Mouse (Mus musculus): Measurements from ENCODE around the gene Dydc2. TPM values are rescaled to one million over a fixed set of nuclear protein-coding genes. Genes with fewer than 3 reads are reported as not detected.

Gene Dydc2
- polyA plus RNA-seq, 1 experiment = not detected

- 59% methylated on average over 5 of the region's 5 CpGs for WGBS
- Histone ChIP-seq H3K4me3 (replicated peaks; ENCODE audit: control insufficient read depth, low read depth, low read length) (no peak overlapping the region), H3K27ac (ENCODE audit: control insufficient read depth, insufficient read depth, low read depth, low read length, poor library complexity) (no peak overlapping the region), H3K4me1 (ENCODE audit: control insufficient read depth, insufficient read depth, low read length) (no peaks in the 10 kb centered on the region)
- TF ChIP-seq POLR2A (IDR thresholded peaks at IDR 0.05; ENCODE audit: borderline replicate concordance, control insufficient read depth, low read depth, low read length) (no peak), CTCF (IDR thresholded peaks at IDR 0.05; ENCODE audit: control insufficient read depth, insufficient read depth, low read length) (no peak)
Observed at GRCm38 (mm10) chr14:41014701-41015240, 54.2 kb downstream of the Dydc2 start.

- H3K27ac ChIP-seq (ENCODE audit: control insufficient read depth, insufficient read depth, low read depth, low read length, poor library complexity) = no peak within 1 kb of the TSS
- TF ChIP-seq CTCF (IDR thresholded peaks at IDR 0.05; ENCODE audit: control insufficient read depth, insufficient read depth, low read length) (no peak), POLR2A (IDR thresholded peaks at IDR 0.05; ENCODE audit: borderline replicate concordance, control insufficient read depth, low read depth, low read length) (peak; percentile 87)
Observed at GRCm38 (mm10) chr14:41013630-41014613, 55.1 kb downstream of the Dydc2 start, which contains the start of gene Fam213a. Fam213a (minus strand) TSS chr14:41013788.

DNA sequence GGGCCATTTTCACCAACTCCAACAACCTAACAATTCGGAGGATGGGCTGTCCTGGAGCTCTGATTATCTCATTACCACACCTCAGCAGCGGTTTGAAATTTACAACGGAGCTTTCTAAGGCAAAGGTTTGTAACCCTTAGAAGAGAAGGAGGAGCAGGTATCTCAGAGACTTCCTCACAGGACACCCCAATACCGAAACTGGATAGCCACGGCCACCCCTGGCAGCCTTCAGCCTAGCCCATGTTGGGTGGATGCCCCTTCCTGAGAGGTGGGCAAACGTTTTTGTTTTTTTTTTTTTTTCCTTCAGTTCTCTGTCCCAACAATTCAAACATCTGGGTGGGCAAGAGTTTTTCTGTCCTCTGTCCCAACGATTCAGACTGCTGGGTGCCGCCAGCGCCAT, 55.9 kb downstream of the Dydc2 start:
- TF ChIP-seq POLR2A (IDR thresholded peaks at IDR 0.05; ENCODE audit: borderline replicate concordance, control insufficient read depth, low read depth, low read length) (no peak), CTCF (IDR thresholded peaks at IDR 0.05; ENCODE audit: control insufficient read depth, insufficient read depth, low read length) (no peak)
- peak overlapping the region; percentile 60 for H3K4me3 ChIP-seq (replicated peaks; ENCODE audit: control insufficient read depth, low read depth, low read length)
- WGBS = 4% methylated on average over 9 of the region's 9 CpGs
- H3K4me1 ChIP-seq (ENCODE audit: control insufficient read depth, insufficient read depth, low read length) = no peaks in the 10 kb centered on the region
- H3K27ac ChIP-seq (ENCODE audit: control insufficient read depth, insufficient read depth, low read depth, low read length, poor library complexity) = no peak overlapping the region

More at GRCm38 (mm10) chr14:41013630-41014613, 55.1 kb downstream of the Dydc2 start, which contains the start of gene Fam213a:
- no peaks in the 10 kb centered on the region for H3K4me1 ChIP-seq (ENCODE audit: control insufficient read depth, insufficient read depth, low read length)
- peak within 1 kb of the TSS; percentile 60 for H3K4me3 ChIP-seq (replicated peaks; ENCODE audit: control insufficient read depth, low read depth, low read length)
- WGBS = 5% methylated on average over 32 of the region's 32 CpGs

DNA sequence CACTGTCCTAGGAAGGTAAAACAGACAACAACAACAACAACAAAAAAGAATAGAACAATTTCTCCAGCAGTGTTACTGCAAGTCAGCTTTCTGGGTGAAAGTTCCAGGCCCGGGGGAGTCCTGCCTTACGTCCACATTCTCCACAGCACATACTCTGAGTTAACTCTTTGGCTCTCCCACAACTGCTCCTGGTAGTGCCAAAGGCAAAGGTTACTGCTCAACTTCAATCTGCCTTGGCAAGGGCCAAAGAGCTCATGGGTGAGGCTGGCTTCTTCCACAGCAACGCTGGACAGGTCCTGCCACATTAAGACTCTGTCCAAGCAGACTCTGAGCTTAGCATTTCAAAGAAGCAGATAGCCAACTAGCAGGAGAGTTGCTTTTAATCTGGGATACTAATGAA, 57.1 kb downstream of the Dydc2 start:
- WGBS = 89% methylated on average over 3 of the region's 3 CpGs
- no peak overlapping the region for H3K4me3 ChIP-seq (replicated peaks; ENCODE audit: control insufficient read depth, low read depth, low read length)
- TF ChIP-seq POLR2A (IDR thresholded peaks at IDR 0.05; ENCODE audit: borderline replicate concordance, control insufficient read depth, low read depth, low read length) = no peak
- H3K27ac ChIP-seq (ENCODE audit: control insufficient read depth, insufficient read depth, low read depth, low read length, poor library complexity) = no peak overlapping the region
- no peaks in the 10 kb centered on the region; the same call in 1 of the 2 replicates for H3K4me1 ChIP-seq (ENCODE audit: control insufficient read depth, insufficient read depth, low read length)

- peak overlapping the region; percentile 2 for H3K4me3 ChIP-seq (replicated peaks; ENCODE audit: control insufficient read depth, low read depth, low read length)
- no peaks in the 10 kb centered on the region; the same call in 1 of the 2 replicates for H3K4me1 ChIP-seq (ENCODE audit: control insufficient read depth, insufficient read depth, low read length)
- peak overlapping the region; percentile 25 for H3K27ac ChIP-seq (ENCODE audit: control insufficient read depth, insufficient read depth, low read depth, low read length, poor library complexity)
- 65% methylated on average over 2 of the region's 2 CpGs for WGBS
- TF ChIP-seq CTCF (IDR thresholded peaks at IDR 0.05; ENCODE audit: control insufficient read depth, insufficient read depth, low read length) = no peak
- no peak for TF ChIP-seq POLR2A (IDR thresholded peaks at IDR 0.05; ENCODE audit: borderline replicate concordance, control insufficient read depth, low read depth, low read length)
Observed at GRCm38 (mm10) chr14:41008138-41008537, 60.9 kb downstream of the Dydc2 start.

GRCm38 (mm10) chr14:41007641-41008040, 61.4 kb downstream of the Dydc2 start:
- H3K4me3 ChIP-seq (replicated peaks; ENCODE audit: control insufficient read depth, low read depth, low read length) = no peak overlapping the region
- peak overlapping the region; percentile 67 for H3K27ac ChIP-seq (ENCODE audit: control insufficient read depth, insufficient read depth, low read depth, low read length, poor library complexity)
- WGBS = 57% methylated on average over 5 of the region's 5 CpGs
- TF ChIP-seq CTCF (IDR thresholded peaks at IDR 0.05; ENCODE audit: control insufficient read depth, insufficient read depth, low read length) = no peak
- H3K4me1 ChIP-seq (ENCODE audit: control insufficient read depth, insufficient read depth, low read length) = no peaks in the 10 kb centered on the region; the same call in 1 of the 2 replicates

DNA sequence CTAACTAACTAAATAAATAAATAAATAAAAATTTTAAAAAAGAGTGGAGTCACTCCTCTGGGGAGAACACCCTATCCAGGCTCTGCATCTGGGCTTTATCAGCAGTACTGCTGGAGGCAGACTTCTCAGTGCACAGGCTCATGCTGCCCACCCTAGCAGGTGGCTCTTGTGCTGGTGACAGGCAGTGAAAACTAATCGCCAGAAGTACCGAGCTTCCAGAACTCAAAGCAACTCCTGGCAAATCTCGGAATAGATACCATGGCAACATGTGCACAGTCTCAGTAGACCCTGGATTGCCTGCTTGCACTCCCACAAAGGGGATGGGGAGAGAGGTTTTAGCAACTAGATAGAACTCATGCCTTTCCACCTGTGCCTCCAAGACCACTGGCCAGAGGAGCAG, 62.1 kb downstream of the Dydc2 start:
- 55% methylated on average over 3 of the region's 3 CpGs for WGBS
- peak overlapping the region; percentile 46 for H3K4me3 ChIP-seq (replicated peaks; ENCODE audit: control insufficient read depth, low read depth, low read length)
- H3K27ac ChIP-seq (ENCODE audit: control insufficient read depth, insufficient read depth, low read depth, low read length, poor library complexity) = peak overlapping the region; percentile 67; the same call in 1 of the 2 replicates
- no peaks in the 10 kb centered on the region; the same call in 1 of the 2 replicates for H3K4me1 ChIP-seq (ENCODE audit: control insufficient read depth, insufficient read depth, low read length)
- TF ChIP-seq POLR2A (IDR thresholded peaks at IDR 0.05; ENCODE audit: borderline replicate concordance, control insufficient read depth, low read depth, low read length) = no peak

- 47% methylated on average over 10 of the region's 10 CpGs for WGBS
- no peaks in the 10 kb centered on the region; the same call in 1 of the 2 replicates for H3K4me1 ChIP-seq (ENCODE audit: control insufficient read depth, insufficient read depth, low read length)
- H3K27ac ChIP-seq (ENCODE audit: control insufficient read depth, insufficient read depth, low read depth, low read length, poor library complexity) = peak overlapping the region; percentile 37; the same call in 1 of the 2 replicates
- peak overlapping the region; percentile 48 for H3K4me3 ChIP-seq (replicated peaks; ENCODE audit: control insufficient read depth, low read depth, low read length)
- no peak for TF ChIP-seq POLR2A (IDR thresholded peaks at IDR 0.05; ENCODE audit: borderline replicate concordance, control insufficient read depth, low read depth, low read length)
- no peak for TF ChIP-seq CTCF (IDR thresholded peaks at IDR 0.05; ENCODE audit: control insufficient read depth, insufficient read depth, low read length)
Observed at GRCm38 (mm10) chr14:41006263-41006662, 62.7 kb downstream of the Dydc2 start.

Data from bone marrow, adult 2 months (tissue).